In the genomic region with DNA sequence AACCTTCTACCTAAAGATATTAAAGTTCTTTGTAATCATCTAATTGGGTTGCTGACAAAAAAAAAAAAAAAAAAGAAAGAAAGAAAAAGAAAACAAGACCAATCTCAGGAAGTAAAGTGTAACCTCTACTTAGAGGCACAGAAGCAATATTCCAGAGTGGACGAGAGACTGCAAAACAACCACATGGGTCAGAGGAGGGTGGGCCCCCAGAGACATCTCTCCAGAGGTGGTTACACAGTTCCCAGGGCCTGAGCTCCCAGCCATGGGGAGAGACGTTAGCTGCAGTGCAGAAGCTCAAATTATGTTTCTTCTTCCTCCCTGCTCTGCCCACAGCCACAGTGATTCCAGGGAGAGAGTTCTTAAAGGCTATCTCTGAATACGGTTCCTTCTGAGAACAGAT, we compare ENCODE assay signal across 23 mouse cellular contexts.
A peak's percentile ranks its signal among the peaks of the same experiment; 100 is the strongest.
DNase-seq lines count a peak whose midpoint lies in the region; ATAC-seq lines count a peak whose summit lies in the region.
"Had no signal": no experiment of that assay in that cellular context is flagged by ENCODE, and none has a peak within 500 bp of the region (broad histone marks: within the 10 kb centered on the region; RNA-seq: fewer than 3 reads in every experiment).

No protein-coding gene starts in this region.

- no peaks in the 10 kb centered on the region for H3K27me3 ChIP-seq in heart, embryonic 12.5 days (replicated peaks)
- H3K27me3 ChIP-seq in heart, embryonic 10.5 days (ENCODE audit: insufficient read depth, poor library complexity, severe bottlenecking) = no peaks in the 10 kb centered on the region
- no peaks in the 10 kb centered on the region for H3K27me3 ChIP-seq in midbrain, embryonic 11.5 days (ENCODE audit: control insufficient read depth, insufficient read depth, low read length)
- no peaks in the 10 kb centered on the region for H3K27me3 ChIP-seq in midbrain, embryonic 13.5 days
- H3K27me3 ChIP-seq: CH12.LX; forebrain, embryonic 13.5 days; heart, embryonic 15.5 days; hindbrain, embryonic 15.5 days; intestine, embryonic 15.5 days; Patski had no signal

- H3K27ac ChIP-seq in heart, embryonic 12.5 days (ENCODE audit: poor library complexity, severe bottlenecking) = no peak overlapping the region
- H3K27ac ChIP-seq in heart, embryonic 10.5 days = no peak overlapping the region
- no peak overlapping the region for H3K27ac ChIP-seq in midbrain, embryonic 11.5 days (ENCODE audit: low read depth, low read length)
- no peak overlapping the region for H3K27ac ChIP-seq in midbrain, embryonic 13.5 days
- H3K27ac ChIP-seq: forebrain, embryonic 10.5 days; forebrain, embryonic 13.5 days; heart, embryonic 15.5 days; hindbrain, embryonic 15.5 days; intestine, embryonic 15.5 days had no signal

- peak; percentile 93 for DNase-seq in heart, adult 11 months
- peak; percentile 12 for DNase-seq in heart, adult 8-10 months (ENCODE audit: low spot score)
- no peak for DNase-seq in heart, embryonic 10.5 days (ENCODE audit: low spot score)
- DNase-seq in midbrain, embryonic 11.5 days (ENCODE audit: low spot score, missing footprints) = peak; percentile 57
- DNase-seq: adrenal gland, postnatal 10 days; adrenal gland, postnatal 36 days; B cell, adult 2 months; cerebellum, adult 18-20 months; cerebellum, adult 9-10 months; cerebellum, postnatal 14 days; gastrocnemius, postnatal 25 days; kidney, adult 11 months had no signal

- no peak overlapping the region for H3K4me2 ChIP-seq in heart, embryonic 12.5 days
- no peak overlapping the region for H3K4me2 ChIP-seq in midbrain, embryonic 11.5 days
- H3K4me2 ChIP-seq in midbrain, embryonic 13.5 days (replicated peaks) = no peak overlapping the region
- H3K4me2 ChIP-seq: forebrain, embryonic 13.5 days; heart, embryonic 11.5 days; heart, embryonic 15.5 days; hindbrain, embryonic 15.5 days; intestine, embryonic 15.5 days had no signal

- H3K4me3 ChIP-seq in heart, embryonic 12.5 days = no peak overlapping the region
- H3K4me3 ChIP-seq in heart, embryonic 10.5 days = no peak overlapping the region
- H3K4me3 ChIP-seq in midbrain, embryonic 11.5 days (ENCODE audit: low read depth, low read length) = no peak overlapping the region
- H3K4me3 ChIP-seq in midbrain, embryonic 13.5 days (replicated peaks) = no peak overlapping the region
- H3K4me3 ChIP-seq: forebrain, embryonic 10.5 days; forebrain, embryonic 13.5 days; heart, embryonic 15.5 days; hindbrain, embryonic 15.5 days; intestine, embryonic 15.5 days had no signal

- H3K9ac ChIP-seq in heart, embryonic 12.5 days = no peak overlapping the region
- H3K9ac ChIP-seq in midbrain, embryonic 11.5 days (ENCODE audit: low read length) = no peak overlapping the region
- H3K9ac ChIP-seq in midbrain, embryonic 13.5 days (replicated peaks) = no peak overlapping the region
- H3K9ac ChIP-seq: forebrain, embryonic 13.5 days; heart, embryonic 15.5 days; hindbrain, embryonic 15.5 days; intestine, embryonic 15.5 days had no signal

- WGBS in heart, embryonic 12.5 days = 33% methylated on average over 3 of the region's 3 CpGs
- WGBS in heart, embryonic 10.5 days = 48% methylated on average over 3 of the region's 3 CpGs
- WGBS in midbrain, embryonic 11.5 days = 59% methylated on average over 3 of the region's 3 CpGs
- WGBS in midbrain, embryonic 13.5 days = 56% methylated on average over 3 of the region's 3 CpGs

- H3K9me3 ChIP-seq in heart, embryonic 12.5 days (replicated peaks) = no peaks in the 10 kb centered on the region
- H3K9me3 ChIP-seq in heart, embryonic 10.5 days = no peaks in the 10 kb centered on the region
- no peaks in the 10 kb centered on the region for H3K9me3 ChIP-seq in midbrain, embryonic 11.5 days (ENCODE audit: control insufficient read depth, low read length)
- H3K9me3 ChIP-seq in midbrain, embryonic 13.5 days = no peaks in the 10 kb centered on the region
- H3K9me3 ChIP-seq: forebrain, embryonic 10.5 days; forebrain, embryonic 13.5 days; G1E; heart, embryonic 15.5 days; hindbrain, embryonic 15.5 days; intestine, embryonic 15.5 days had no signal

- H3K4me1 ChIP-seq in heart, embryonic 12.5 days (replicated peaks) = no peaks in the 10 kb centered on the region
- no peaks in the 10 kb centered on the region for H3K4me1 ChIP-seq in heart, embryonic 10.5 days
- H3K4me1 ChIP-seq in midbrain, embryonic 11.5 days (ENCODE audit: control insufficient read depth, insufficient read depth, low read length) = no peaks in the 10 kb centered on the region; the same call in 1 of the 2 replicates
- peaks cover 5% of the 10 kb centered on the region for H3K4me1 ChIP-seq in midbrain, embryonic 13.5 days (replicated peaks)
- H3K4me1 ChIP-seq: forebrain, embryonic 10.5 days; forebrain, embryonic 13.5 days; heart, embryonic 15.5 days; intestine, embryonic 15.5 days had no signal

- H3K36me3 ChIP-seq in heart, embryonic 12.5 days = no peaks in the 10 kb centered on the region
- H3K36me3 ChIP-seq in heart, embryonic 10.5 days = no peaks in the 10 kb centered on the region
- H3K36me3 ChIP-seq in midbrain, embryonic 11.5 days (ENCODE audit: control insufficient read depth, insufficient read depth, low read length) = no peaks in the 10 kb centered on the region
- no peaks in the 10 kb centered on the region for H3K36me3 ChIP-seq in midbrain, embryonic 13.5 days
- H3K36me3 ChIP-seq: forebrain, embryonic 10.5 days; G1E; heart, embryonic 15.5 days; hindbrain, embryonic 15.5 days; intestine, embryonic 15.5 days had no signal

- ATAC-seq in heart, embryonic 12.5 days (ENCODE audit: insufficient number of reproducible peaks, low FRiP score) = no peak
- no peak for ATAC-seq in midbrain, embryonic 11.5 days (ENCODE audit: low FRiP score)
- ATAC-seq in midbrain, embryonic 13.5 days = no peak
- ATAC-seq: intestine, embryonic 15.5 days; Patski had no signal
